Comparison of ENCODE assay signal across 29 mouse cellular contexts in genomic region chr7:54914030-54914429, GRCm38 (mm10).
A peak's percentile ranks its signal among the peaks of the same experiment; 100 is the strongest.
DNase-seq lines count a peak whose midpoint lies in the region; ATAC-seq lines count a peak whose summit lies in the region.
"Had no signal": no experiment of that assay in that cellular context is flagged by ENCODE, and none has a peak within 500 bp of the region (broad histone marks: within the 10 kb centered on the region; RNA-seq: fewer than 3 reads in every experiment).

No protein-coding gene starts in this region.

- intact Hi-C loops in heart, postnatal 10 days (cut with DNase I), result no loop called here

- no peaks in the 10 kb centered on the region for H3K36me3 ChIP-seq in hindbrain, embryonic 11.5 days (ENCODE audit: control insufficient read depth, insufficient read depth, low read length)
- no peaks in the 10 kb centered on the region for H3K36me3 ChIP-seq in hindbrain, embryonic 14.5 days (replicated peaks; ENCODE audit: control insufficient read depth, insufficient read depth)
- no peaks in the 10 kb centered on the region for H3K36me3 ChIP-seq in midbrain, embryonic 14.5 days (ENCODE audit: control insufficient read depth, insufficient read depth, low read length)
- H3K36me3 ChIP-seq in midbrain, embryonic 11.5 days (ENCODE audit: control insufficient read depth, insufficient read depth, low read length), result no peaks in the 10 kb centered on the region
- H3K36me3 ChIP-seq: heart, embryonic 10.5 days; heart, embryonic 15.5 days; hindbrain, embryonic 13.5 days; liver, embryonic 12.5 days had no signal

- peak; percentile 7 for DNase-seq in embryo, embryonic 10 days (ENCODE audit: low spot score)
- no peak for DNase-seq in embryo, embryonic 11 days
- no peak for DNase-seq in hindbrain, embryonic 11.5 days (ENCODE audit: low spot score)
- no peak for DNase-seq in hindbrain, embryonic 14.5 days (ENCODE audit: low spot score)
- no peak for DNase-seq in midbrain, embryonic 14.5 days
- DNase-seq in midbrain, embryonic 11.5 days (ENCODE audit: low spot score, missing footprints), result no peak
- DNase-seq in heart, postnatal 10 days, result no peak
- DNase-seq: adrenal gland, postnatal 10 days; cerebellum, adult 11-12 months; cerebellum, adult 9-11 months; gastrocnemius, postnatal 25 days; heart, adult 11 months; heart, postnatal 36 days; kidney, adult 9 months; kidney, postnatal 14 days; layer of hippocampus, adult 9-11 months; liver, postnatal 0 days; spleen, adult 18-20 months; thymus, postnatal 14 days had no signal

- H3K27ac ChIP-seq in hindbrain, embryonic 11.5 days (ENCODE audit: low read depth, low read length), result no peak overlapping the region
- H3K27ac ChIP-seq in hindbrain, embryonic 14.5 days, result no peak overlapping the region
- H3K27ac ChIP-seq in midbrain, embryonic 14.5 days (replicated peaks; ENCODE audit: low read depth, low read length), result peak overlapping the region; percentile 45; the same call in 1 of the 2 replicates
- H3K27ac ChIP-seq in midbrain, embryonic 11.5 days (ENCODE audit: low read depth, low read length), result no peak overlapping the region
- H3K27ac ChIP-seq: heart, embryonic 10.5 days; heart, embryonic 15.5 days; hindbrain, embryonic 13.5 days; liver, embryonic 12.5 days; macrophage had no signal

- WGBS in hindbrain, embryonic 11.5 days, result 44% methylated on average over 1 of the region's 1 CpGs
- 15% methylated on average over 1 of the region's 1 CpGs for WGBS in hindbrain, embryonic 14.5 days
- WGBS in midbrain, embryonic 14.5 days, result 23% methylated on average over 1 of the region's 1 CpGs
- 41% methylated on average over 1 of the region's 1 CpGs for WGBS in midbrain, embryonic 11.5 days

- no peak overlapping the region for H3K9ac ChIP-seq in hindbrain, embryonic 11.5 days (ENCODE audit: low read depth, low read length)
- no peak overlapping the region for H3K9ac ChIP-seq in hindbrain, embryonic 14.5 days
- H3K9ac ChIP-seq in midbrain, embryonic 14.5 days (replicated peaks; ENCODE audit: low read length), result no peak overlapping the region
- H3K9ac ChIP-seq in midbrain, embryonic 11.5 days (ENCODE audit: low read length), result no peak overlapping the region
- H3K9ac ChIP-seq: heart, embryonic 15.5 days; hindbrain, embryonic 13.5 days; liver, embryonic 12.5 days; liver, postnatal 0 days had no signal

- 0 out of 2 replicates have a peak, but pooled peaks have one; percentile 49 for ATAC-seq in hindbrain, embryonic 11.5 days (ENCODE audit: low FRiP score)
- ATAC-seq in hindbrain, embryonic 14.5 days (ENCODE audit: low FRiP score), result no peak
- no peak for ATAC-seq in midbrain, embryonic 14.5 days (ENCODE audit: low FRiP score, low TSS enrichment)
- no peak for ATAC-seq in midbrain, embryonic 11.5 days (ENCODE audit: low FRiP score)
- ATAC-seq: intestine, postnatal 0 days; liver, embryonic 12.5 days; liver, postnatal 0 days; lung, postnatal 0 days; Patski had no signal

- no peak overlapping the region for H3K4me2 ChIP-seq in hindbrain, embryonic 11.5 days (replicated peaks; ENCODE audit: low read depth, low read length)
- no peak overlapping the region for H3K4me2 ChIP-seq in hindbrain, embryonic 14.5 days (replicated peaks)
- H3K4me2 ChIP-seq in midbrain, embryonic 14.5 days (ENCODE audit: low read length), result no peak overlapping the region
- H3K4me2 ChIP-seq in midbrain, embryonic 11.5 days, result no peak overlapping the region
- H3K4me2 ChIP-seq: heart, embryonic 15.5 days; hindbrain, embryonic 13.5 days; liver, embryonic 12.5 days had no signal

- no peaks in the 10 kb centered on the region for H3K9me3 ChIP-seq in hindbrain, embryonic 11.5 days (ENCODE audit: control insufficient read depth, low read length)
- H3K9me3 ChIP-seq in hindbrain, embryonic 14.5 days (ENCODE audit: control insufficient read depth, low read length), result no peaks in the 10 kb centered on the region
- H3K9me3 ChIP-seq in midbrain, embryonic 14.5 days (ENCODE audit: control insufficient read depth, low read length), result no peaks in the 10 kb centered on the region
- no peaks in the 10 kb centered on the region for H3K9me3 ChIP-seq in midbrain, embryonic 11.5 days (ENCODE audit: control insufficient read depth, low read length)
- H3K9me3 ChIP-seq: heart, embryonic 10.5 days; heart, embryonic 15.5 days; hindbrain, embryonic 13.5 days; liver, embryonic 12.5 days had no signal

- no peaks in the 10 kb centered on the region for H3K27me3 ChIP-seq in hindbrain, embryonic 11.5 days (ENCODE audit: control insufficient read depth, insufficient read depth, low read length)
- H3K27me3 ChIP-seq in hindbrain, embryonic 14.5 days (ENCODE audit: control insufficient read depth, insufficient read depth, low read length), result no peaks in the 10 kb centered on the region
- no peaks in the 10 kb centered on the region for H3K27me3 ChIP-seq in midbrain, embryonic 14.5 days (ENCODE audit: control insufficient read depth, insufficient read depth, low read length)
- H3K27me3 ChIP-seq in midbrain, embryonic 11.5 days (ENCODE audit: control insufficient read depth, insufficient read depth, low read length), result no peaks in the 10 kb centered on the region
- H3K27me3 ChIP-seq: CH12.LX; heart, embryonic 15.5 days; hindbrain, embryonic 13.5 days; liver, embryonic 12.5 days; Patski had no signal

- no peak overlapping the region for H3K4me3 ChIP-seq in hindbrain, embryonic 11.5 days (ENCODE audit: low read depth, low read length)
- no peak overlapping the region for H3K4me3 ChIP-seq in hindbrain, embryonic 14.5 days (replicated peaks; ENCODE audit: low read length)
- no peak overlapping the region for H3K4me3 ChIP-seq in midbrain, embryonic 14.5 days (replicated peaks; ENCODE audit: low read depth, low read length)
- no peak overlapping the region for H3K4me3 ChIP-seq in midbrain, embryonic 11.5 days (ENCODE audit: low read depth, low read length)
- H3K4me3 ChIP-seq: erythroblast, embryonic 14.5 days; heart, embryonic 10.5 days; heart, embryonic 15.5 days; hindbrain, embryonic 13.5 days; liver, embryonic 12.5 days had no signal

- no peaks in the 10 kb centered on the region for H3K4me1 ChIP-seq in hindbrain, embryonic 11.5 days (replicated peaks; ENCODE audit: control insufficient read depth, insufficient read depth, low read length)
- H3K4me1 ChIP-seq in hindbrain, embryonic 14.5 days (replicated peaks; ENCODE audit: control insufficient read depth, insufficient read depth, low read length), result peaks cover 4% of the 10 kb centered on the region; the same call in 1 of the 2 replicates
- H3K4me1 ChIP-seq in midbrain, embryonic 14.5 days (ENCODE audit: control insufficient read depth, insufficient read depth, low read length), result no peaks in the 10 kb centered on the region
- H3K4me1 ChIP-seq in midbrain, embryonic 11.5 days (ENCODE audit: control insufficient read depth, insufficient read depth, low read length), result no peaks in the 10 kb centered on the region
- H3K4me1 ChIP-seq: heart, embryonic 10.5 days; heart, embryonic 15.5 days; hindbrain, embryonic 13.5 days; liver, embryonic 12.5 days had no signal
